Mouse (Mus musculus) E14TG2a.4 (cell line): Measurements from ENCODE around the gene Lrrc74a.

Experiments
- CTCF ChIP-seq: conservative IDR thresholded peaks from 2 replicates; pipeline ENCODE4 v1.5.1; 2014; ENCODE audit warnings: low read length
- NANOG ChIP-seq: IDR thresholded peaks from 2 replicates; pipeline ENCODE4 v1.6.1; 2014; ENCODE audit warnings: borderline replicate concordance, low read length, mixed read lengths
- POU5F1 ChIP-seq: IDR thresholded peaks from 2 replicates; pipeline ENCODE4 v1.6.1; 2014; ENCODE audit warnings: low read length, borderline replicate concordance

- TF ChIP-seq CTCF = no peak
- TF ChIP-seq NANOG = no peak
- TF ChIP-seq POU5F1 = no peak
Measured at GRCm38 (mm10) chr12:86724300-86724699, 9.9 kb upstream of the Lrrc74a start.
